Mouse (Mus musculus): ENCODE data around the gene Ppp1r14a.

- no peak for TF ChIP-seq CTCF (IDR thresholded peaks at IDR 0.05; ENCODE audit: low read depth)
- no peak for TF ChIP-seq EP300 (IDR thresholded peaks at IDR 0.05; ENCODE audit: low read depth)
Measured at GRCm38 (mm10) chr7:29313051-29313450, 23.9 kb downstream of the Ppp1r14a start.

Measured in liver, postnatal 0 days (tissue).